Mouse (Mus musculus) ES-E14 (cell line): ENCODE data around the gene Col2a1. TPM values are rescaled to one million over a fixed set of nuclear protein-coding genes. Genes with fewer than 3 reads are reported as not detected.

Experiments
- DNase-seq: peaks from one replicate; pipeline ENCODE4 v3.0.0-alpha.2; 2013; ENCODE audit warnings: low read depth, low spot score
- H3K27ac ChIP-seq: 2 replicates; pipeline ENCODE4 v1.5.1; 2012; ENCODE audit warnings: low read depth, mild to moderate bottlenecking, low read length, moderate library complexity, mixed read lengths; ENCODE audit not compliant: poor library complexity, insufficient read depth, severe bottlenecking
- H3K36me3 ChIP-seq: 2 replicates; pipeline ENCODE4 v1.6.1; 2012; ENCODE audit warnings: mild to moderate bottlenecking, low read length, moderate library complexity, mixed read lengths; ENCODE audit not compliant: control insufficient read depth, poor library complexity, insufficient read depth, severe bottlenecking
- H3K4me1 ChIP-seq, 2 experiments: fragments of 150-350 bp in 1 of 2; sonication (generic) in 1 of 2; 2 replicates each; pipeline ENCODE4 v1.6.1; 2012; ENCODE audit warnings: low read length in 2 of 2, mild to moderate bottlenecking in 1 of 2, mixed read lengths in 1 of 2; ENCODE audit not compliant: control insufficient read depth in 2 of 2, insufficient read depth in 2 of 2, poor library complexity in 1 of 2
- H3K4me3 ChIP-seq, 2 experiments: fragments of 150-350 bp in 1 of 2; sonication (generic) in 1 of 2; 2 replicates each; pipeline ENCODE4 v1.5.1; 2012; ENCODE audit warnings: low read length in 2 of 2, low read depth in 1 of 2, mild to moderate bottlenecking in 1 of 2, mixed read lengths in 1 of 2; ENCODE audit not compliant: insufficient read depth in 1 of 2, poor library complexity in 1 of 2, severe bottlenecking in 1 of 2
- H3K9ac ChIP-seq: 2 replicates; pipeline ENCODE4 v1.6.1; 2012; ENCODE audit warnings: low read depth, mild to moderate bottlenecking, low read length, mixed read lengths; ENCODE audit not compliant: poor library complexity, insufficient read depth, severe bottlenecking
- H3K9me3 ChIP-seq: fragments of 150-350 bp; sonication (generic); 2 replicates; pipeline ENCODE4 v1.6.1; 2012; ENCODE audit warnings: low read depth, mild to moderate bottlenecking, low read length; ENCODE audit not compliant: control insufficient read depth, insufficient read depth
- CHD2 ChIP-seq: IDR thresholded peaks from 2 replicates; pipeline ENCODE4 v1.6.1; 2014; ENCODE audit warnings: mild to moderate bottlenecking, low read depth, low read length, inconsistent platforms
- HCFC1 ChIP-seq: IDR thresholded peaks from 2 replicates; pipeline ENCODE4 v1.6.1; 2012; ENCODE audit warnings: low read length, inconsistent platforms, borderline replicate concordance; ENCODE audit not compliant: insufficient read depth
- MAFK ChIP-seq: IDR thresholded peaks from 2 replicates; pipeline ENCODE4 v1.6.1; 2014; ENCODE audit warnings: mild to moderate bottlenecking, low read depth, low read length, inconsistent platforms; ENCODE audit not compliant: insufficient read depth
- ZC3H11A ChIP-seq: IDR thresholded peaks from 2 replicates; pipeline ENCODE4 v1.6.1; 2012; ENCODE audit warnings: low read depth, mild to moderate bottlenecking, inconsistent platforms, low read length, borderline replicate concordance
- ZNF384 ChIP-seq: IDR thresholded peaks from 2 replicates; pipeline ENCODE4 v1.6.1; 2012; ENCODE audit warnings: low read depth, low read length, inconsistent platforms
- in situ Hi-C, 2 experiments: fragments of 600-800 bp; cut with MboI; formaldehyde crosslinking; loops; one replicate each; pipeline ENCODE4 v1.15.1; 2025; ENCODE audit warnings: low sequenced_read_pairs in 2 of 2, inconsistent platforms in 1 of 2; ENCODE audit not compliant: unreplicated experiment in 2 of 2
- total RNA-seq: library from RNA; depleted of rRNA; stranded (reverse); fragments of 300-350 nt; gene quantifications from 2 replicates; pipeline ENCODE4 v1.2.3, GENCODE M21; 2012

The Col2a1 gene
- total RNA-seq, 1 experiment = 10.9 TPM

DNA sequence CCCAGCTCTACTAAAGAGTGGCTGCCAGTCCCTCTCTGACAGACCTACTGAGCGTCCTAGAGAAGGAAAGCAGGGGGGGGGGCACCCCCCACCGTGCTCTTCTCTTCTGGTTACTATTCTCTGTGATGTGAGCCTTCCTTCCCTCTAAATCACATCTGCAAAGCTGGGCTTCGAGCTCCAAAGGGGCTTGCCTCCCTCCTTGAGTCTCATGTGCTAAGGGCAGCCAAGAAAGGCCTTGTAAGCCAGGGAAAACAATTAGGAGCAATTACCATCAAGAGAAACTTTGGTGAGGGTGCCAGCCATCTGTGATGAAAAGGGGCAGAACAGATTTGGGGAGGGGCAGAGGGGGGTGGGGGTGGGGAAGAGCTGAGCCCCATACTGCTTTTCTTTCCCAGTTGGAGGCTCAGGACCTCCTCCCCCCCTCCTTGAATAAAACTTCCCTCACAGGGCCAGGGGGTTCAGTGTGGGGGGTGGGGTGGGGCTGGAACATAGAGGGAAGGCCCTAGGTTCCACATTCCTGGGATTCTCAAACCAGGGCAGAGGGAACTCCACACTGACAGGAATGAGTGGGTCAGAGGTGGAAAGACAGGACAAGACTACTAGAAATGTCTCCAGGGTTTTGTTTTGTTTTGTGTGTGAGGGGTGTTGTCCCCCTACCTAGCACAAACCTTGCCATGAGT is 30.7 kb upstream of the Col2a1 start:
- no peaks in the 10 kb centered on the region for H3K9me3 ChIP-seq
- in situ Hi-C loops = no loop called here
- H3K4me1 ChIP-seq = peaks cover 0 to 7% of the 10 kb centered on the region in 2 experiments; a peak in 1 of 4 replicates
- DNase-seq = no peak
- H3K36me3 ChIP-seq = peaks cover 1% of the 10 kb centered on the region; the same call in 1 of the 2 replicates
- no peak overlapping the region for H3K27ac ChIP-seq
- no peak for TF ChIP-seq MAFK
- TF ChIP-seq ZNF384 = no peak
- TF ChIP-seq CHD2 = no peak
- TF ChIP-seq HCFC1 = no peak
- no peak for TF ChIP-seq ZC3H11A
- no peak overlapping the region for H3K9ac ChIP-seq
- no peak overlapping the region for H3K4me3 ChIP-seq

DNA sequence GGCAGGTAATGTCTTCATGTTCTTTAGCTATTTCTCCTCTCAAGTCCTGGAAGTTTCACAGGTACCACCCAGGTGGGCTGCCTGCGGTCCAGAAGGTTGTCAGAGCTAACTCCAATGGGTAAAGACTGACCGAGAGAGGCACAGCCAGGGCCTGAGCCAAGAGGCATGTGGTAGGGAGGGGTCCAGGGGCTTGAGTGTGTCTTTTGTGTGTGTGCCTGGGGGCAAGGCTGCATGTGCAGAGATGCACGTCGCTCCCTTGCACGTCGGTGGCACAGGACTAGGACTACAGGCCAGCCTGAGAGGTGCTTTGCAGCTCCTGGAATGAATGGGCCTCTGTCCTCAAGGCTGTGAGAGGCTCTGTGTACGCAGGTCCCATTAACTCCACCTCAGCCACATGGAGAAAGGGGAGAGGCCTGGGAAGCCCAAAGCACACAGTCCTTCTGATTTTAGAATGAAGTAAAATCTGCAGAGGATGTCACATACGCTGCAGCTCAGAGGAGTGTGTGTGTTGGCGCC is 28.8 kb upstream of the Col2a1 start:
- in situ Hi-C loops = no loop called here
- no peak for DNase-seq
- Histone ChIP-seq H3K36me3 (no peaks in the 10 kb centered on the region; the same call in 1 of the 2 replicates), H3K4me3 (no peak overlapping the region), H3K27ac (no peak overlapping the region), H3K9me3 (no peaks in the 10 kb centered on the region), H3K9ac (no peak overlapping the region), H3K4me1 (peaks cover 0 to 7% of the 10 kb centered on the region in 2 experiments; a peak in 1 of 4 replicates)
- no peak for TF ChIP-seq HCFC1
- TF ChIP-seq ZNF384 = no peak
- TF ChIP-seq CHD2 = no peak
- TF ChIP-seq MAFK = no peak
- TF ChIP-seq ZC3H11A = no peak

DNA sequence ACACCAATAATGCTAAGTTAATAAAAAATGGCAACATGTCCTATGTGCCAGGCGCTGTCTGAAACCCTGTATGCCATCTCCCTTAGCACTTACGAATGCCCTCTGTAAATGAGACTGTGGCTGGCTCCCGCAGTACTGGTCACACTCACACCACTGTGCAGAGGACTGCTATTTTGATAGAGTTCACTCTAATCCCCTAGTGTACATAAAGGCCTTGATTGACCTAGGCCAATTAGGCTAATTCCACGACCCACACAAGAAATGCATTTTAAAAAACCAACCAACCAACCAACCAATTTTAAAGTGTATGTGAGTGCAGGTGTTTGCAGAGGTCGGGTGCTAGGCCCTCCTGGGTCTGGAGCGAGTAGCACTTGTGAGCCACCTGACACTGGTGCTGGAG is 25.3 kb upstream of the Col2a1 start:
- TF ChIP-seq ZC3H11A = no peak
- TF ChIP-seq MAFK = no peak
- TF ChIP-seq HCFC1 = no peak
- TF ChIP-seq CHD2 = no peak
- no peak for TF ChIP-seq ZNF384
- in situ Hi-C loops = no loop called here
- H3K27ac ChIP-seq = no peak overlapping the region

DNA sequence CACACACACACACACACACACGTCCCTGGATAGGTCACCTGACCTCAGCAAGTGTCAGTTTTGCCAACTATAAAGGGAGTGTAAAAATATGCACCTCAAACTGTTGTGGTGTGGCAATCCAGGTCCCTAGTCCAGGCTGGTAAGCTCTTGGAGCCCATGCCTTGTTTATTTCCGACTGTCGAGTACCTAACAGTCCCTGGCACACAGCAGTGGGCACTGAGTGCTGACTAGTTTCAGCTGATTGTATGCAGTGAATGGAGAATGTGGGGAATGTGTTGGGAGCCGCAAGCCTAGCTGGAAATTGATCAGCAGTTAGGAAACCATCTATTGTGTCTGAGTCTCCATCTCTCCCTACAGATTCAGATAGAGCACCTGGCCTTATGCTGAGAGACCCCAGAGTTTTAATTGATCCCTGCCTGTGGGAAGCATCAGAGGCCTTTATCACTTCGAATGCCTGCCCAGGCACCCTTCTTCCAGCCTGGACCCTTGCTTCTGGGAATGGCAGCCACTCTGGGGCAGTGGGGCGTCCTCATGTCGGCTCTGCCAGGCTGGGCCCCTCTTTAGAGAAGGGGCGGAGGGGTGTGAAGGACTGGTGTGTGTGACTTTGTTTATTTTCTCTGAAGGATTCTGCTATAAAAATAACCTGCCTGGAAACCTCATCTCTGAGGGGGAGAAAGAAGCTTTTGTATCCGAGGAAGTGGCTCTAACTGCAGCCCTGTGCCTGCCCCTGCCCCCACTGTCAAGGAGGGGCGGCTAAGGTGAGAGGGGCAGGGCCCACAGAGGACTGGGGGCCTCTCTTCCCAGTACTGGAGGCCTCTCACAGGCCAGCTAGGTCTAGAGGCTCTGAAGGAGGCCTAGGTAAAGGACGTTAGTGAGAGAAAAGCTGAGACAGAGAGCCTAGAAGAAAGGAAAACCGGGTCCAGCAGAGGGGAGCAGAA is 22.7 kb upstream of the Col2a1 start:
- Histone ChIP-seq H3K9ac (no peak overlapping the region), H3K27ac (no peak overlapping the region), H3K4me1 (no peaks in the 10 kb centered on the region), H3K9me3 (no peaks in the 10 kb centered on the region), H3K4me3 (no peak overlapping the region), H3K36me3 (no peaks in the 10 kb centered on the region)
- DNase-seq = no peak
- in situ Hi-C loops = no loop called here
- TF ChIP-seq ZC3H11A = no peak

More for the DNA sequence above, 25.3 kb upstream of the Col2a1 start:
- Histone ChIP-seq H3K9me3 (no peaks in the 10 kb centered on the region), H3K36me3 (no peaks in the 10 kb centered on the region; the same call in 1 of the 2 replicates), H3K4me3 (no peak overlapping the region), H3K4me1 (peaks cover 0 to 2% of the 10 kb centered on the region in 2 experiments; a peak in 1 of 4 replicates), H3K9ac (no peak overlapping the region)
- no peak for DNase-seq
